Mouse (Mus musculus): ENCODE measurements around the gene Adcy4.

The Adcy4 gene

DNA sequence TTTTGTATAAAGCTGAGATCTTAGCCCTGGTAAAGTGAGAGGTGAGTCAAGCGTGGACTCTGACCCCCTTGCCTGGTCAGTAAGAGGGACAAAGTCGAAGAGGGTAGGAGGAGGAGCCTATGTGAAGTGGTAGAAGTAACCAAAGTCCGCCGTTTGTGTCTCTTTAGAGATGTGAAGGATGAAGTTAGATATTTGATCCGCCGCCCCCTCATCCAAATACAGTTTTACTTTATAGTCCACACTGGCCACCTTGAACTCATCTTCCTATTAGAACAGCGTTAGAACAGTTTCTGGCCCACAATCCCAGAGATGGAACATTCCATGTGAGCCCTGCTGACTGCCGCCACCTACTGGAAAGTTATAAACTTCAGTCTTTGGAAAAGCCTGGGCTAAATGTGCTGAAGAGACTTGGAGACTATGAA lies 25.5 kb downstream of the Adcy4 start, which contains the start of gene Cideb:
Cideb (minus strand) TSS at position 96 of the 422 bp plus-strand sequence.
- peak in 1 of 2 experiments; percentile 52 for DNase-seq (ENCODE audit: low spot score in 2 of 2)

DNA sequence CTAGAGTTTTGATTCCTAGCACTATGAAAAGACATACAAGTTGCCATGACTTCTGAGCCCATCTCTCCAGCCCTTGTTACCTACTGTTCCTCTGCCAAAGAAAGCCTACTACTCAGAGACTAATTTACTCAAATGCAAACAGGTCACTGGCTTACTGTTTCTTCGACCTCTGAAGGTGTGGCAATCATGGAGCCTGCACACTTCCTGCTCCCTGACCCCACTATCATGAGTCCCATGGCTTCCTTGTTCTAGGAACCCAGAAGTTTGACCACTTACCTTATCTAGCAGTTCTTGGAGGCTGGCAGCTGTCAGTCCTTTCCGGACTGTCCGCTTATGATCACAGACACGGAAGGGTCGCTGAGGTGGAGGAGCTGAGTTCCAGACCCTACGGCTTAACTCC lies 26.3 kb downstream of the Adcy4 start:
- DNase-seq (ENCODE audit: low spot score in 2 of 2): no peak

DNA sequence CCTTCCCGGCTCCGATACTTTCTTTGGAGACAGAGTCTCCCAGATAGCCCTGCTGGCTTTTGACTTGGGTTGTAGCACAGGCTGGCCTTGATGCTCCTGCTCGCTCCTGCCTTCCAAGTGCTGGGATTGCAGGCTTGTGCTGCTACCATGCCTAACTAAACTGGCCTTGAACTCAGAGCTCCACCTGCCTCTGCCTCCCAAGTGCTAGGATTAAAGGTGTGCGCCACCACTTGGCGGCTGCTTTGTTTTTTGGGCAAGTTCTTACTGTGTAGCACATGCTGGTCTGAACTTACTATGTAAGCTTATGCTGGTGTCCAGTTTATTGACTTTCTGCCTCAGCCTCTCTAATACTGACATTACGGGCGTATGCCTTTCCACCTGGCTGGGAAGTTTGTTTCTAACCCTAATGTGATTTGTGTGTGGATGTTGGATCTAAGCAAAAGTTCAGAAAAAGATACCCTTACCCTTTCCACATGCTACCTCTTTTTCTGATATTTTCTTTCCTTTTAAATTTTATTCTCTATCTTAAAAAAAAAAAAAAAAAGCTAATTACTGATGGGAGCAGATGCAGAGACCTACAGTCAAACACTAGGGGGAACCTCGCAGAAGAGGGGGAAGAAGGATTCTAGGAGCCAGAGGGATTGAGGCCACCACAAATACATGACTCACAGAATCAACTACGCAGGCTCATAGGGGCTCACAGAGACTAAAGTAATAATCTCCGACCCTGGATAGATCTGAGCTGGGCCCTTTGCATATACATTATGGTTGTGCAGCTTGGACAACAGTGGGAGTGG lies 36.6 kb downstream of the Adcy4 start:
- no peak for DNase-seq (ENCODE audit: low spot score in 2 of 2)

DNA sequence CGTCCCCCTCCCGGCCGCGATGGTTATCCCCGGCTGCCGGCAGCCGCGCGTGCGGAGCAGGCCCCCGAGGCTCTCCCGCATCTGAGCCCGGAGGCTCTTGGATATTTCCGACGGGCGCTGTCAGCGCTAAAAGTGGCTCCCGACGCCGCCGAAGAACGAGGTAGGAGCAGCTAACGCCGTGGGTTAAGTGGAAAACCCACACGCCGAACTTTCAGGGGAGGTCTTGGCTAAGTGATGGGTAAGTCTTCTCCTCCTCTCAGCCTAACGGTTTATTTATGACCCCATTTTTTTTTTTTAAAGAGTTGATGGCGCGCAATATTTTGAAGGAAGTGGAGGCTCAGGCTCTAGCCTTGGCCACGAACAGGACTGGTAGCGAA lies 38.0 kb downstream of the Adcy4 start:
- no peak for DNase-seq (ENCODE audit: low spot score in 2 of 2)

DNA sequence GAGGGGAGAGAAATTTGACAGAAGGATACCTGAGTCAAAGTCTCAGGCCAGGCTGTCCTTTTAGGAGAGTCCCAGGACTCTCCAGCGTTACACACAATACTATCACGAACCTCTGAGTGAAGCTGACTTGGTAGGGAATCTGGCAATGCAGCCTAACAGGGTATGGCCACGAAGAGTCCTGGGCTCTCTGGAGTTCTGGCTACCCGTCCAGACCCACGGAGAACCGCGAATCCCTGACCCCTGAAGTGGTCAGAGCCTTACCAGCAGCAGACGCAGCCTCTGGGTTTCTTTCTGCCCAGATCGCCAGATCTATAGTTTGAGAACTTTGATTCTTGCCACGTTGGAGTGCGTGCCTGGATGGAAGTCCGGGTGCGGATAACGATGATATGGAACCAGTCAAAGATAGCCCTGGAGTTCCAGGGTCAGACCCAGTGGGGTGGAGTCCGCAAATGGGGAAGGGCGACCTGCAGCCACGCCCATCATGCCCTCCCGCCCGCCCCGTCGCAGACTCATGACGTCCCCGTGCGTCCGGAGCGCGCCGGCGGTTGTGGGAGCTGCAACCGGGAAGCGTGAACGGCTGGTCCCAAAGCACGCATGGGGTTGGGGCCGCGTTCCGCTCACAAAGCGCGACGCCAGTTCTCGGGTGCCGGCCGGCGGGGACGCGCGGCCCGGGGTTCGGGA lies 38.6 kb downstream of the Adcy4 start, which contains the start of the genes Dhrs1 and Nop9:
Dhrs1 (minus strand) TSS at position 511 of the 681 bp plus-strand sequence.
Nop9 (plus strand) TSS at position 514 of the 681 bp plus-strand sequence.
- DNase-seq (ENCODE audit: low spot score in 2 of 2): peak; percentile 78 to 87

DNA sequence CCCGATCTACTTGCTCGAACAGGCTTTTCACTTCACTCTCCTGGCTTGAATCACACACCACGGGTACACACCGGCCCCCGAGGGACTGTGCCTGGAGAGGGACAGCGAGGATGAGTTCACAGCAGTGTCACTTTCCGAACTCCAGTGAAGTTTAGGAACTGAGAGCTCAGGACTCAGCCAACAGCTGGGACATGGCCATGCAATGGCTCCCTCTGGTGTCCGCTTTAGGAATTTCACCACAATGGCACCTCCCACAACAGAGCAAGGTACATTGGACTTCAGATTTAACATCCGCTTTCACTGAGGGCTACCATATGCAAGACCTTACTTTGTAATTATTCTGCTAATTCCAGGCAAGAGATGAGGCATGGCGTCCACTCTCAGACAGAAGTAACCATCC lies 40.2 kb downstream of the Adcy4 start:
- peak; percentile 87 to 91 for DNase-seq (ENCODE audit: low spot score in 2 of 2)

DNA sequence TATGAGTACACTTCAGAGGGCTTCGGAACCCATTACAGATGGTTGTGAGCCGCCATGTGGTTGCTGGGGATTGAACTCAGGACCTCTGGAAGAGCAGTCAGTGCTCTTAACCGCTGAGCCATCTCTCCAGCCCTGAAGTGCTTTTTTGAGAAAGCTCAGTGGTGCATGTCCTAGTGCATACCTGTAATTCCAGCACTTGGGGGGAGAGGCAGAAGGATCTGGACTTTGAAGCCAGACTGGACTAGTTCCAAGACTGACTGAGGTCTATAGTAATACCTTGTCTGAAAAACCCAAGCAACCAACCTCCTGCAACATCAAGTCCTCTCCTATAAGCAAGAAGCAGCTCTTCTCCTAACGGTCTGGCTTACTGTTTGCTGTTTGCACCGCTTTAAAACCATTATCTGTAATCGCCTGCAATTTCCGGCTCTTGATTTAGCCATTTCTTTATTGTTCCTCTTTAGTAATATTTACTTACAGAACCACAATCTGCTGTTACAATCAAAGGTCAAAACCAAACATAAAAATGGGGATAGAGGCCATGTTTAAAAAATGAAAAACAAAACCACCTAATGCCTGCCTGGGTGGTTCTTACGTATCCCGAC lies 46.7 kb downstream of the Adcy4 start:
- no peak for DNase-seq (ENCODE audit: low spot score in 2 of 2)

DNA sequence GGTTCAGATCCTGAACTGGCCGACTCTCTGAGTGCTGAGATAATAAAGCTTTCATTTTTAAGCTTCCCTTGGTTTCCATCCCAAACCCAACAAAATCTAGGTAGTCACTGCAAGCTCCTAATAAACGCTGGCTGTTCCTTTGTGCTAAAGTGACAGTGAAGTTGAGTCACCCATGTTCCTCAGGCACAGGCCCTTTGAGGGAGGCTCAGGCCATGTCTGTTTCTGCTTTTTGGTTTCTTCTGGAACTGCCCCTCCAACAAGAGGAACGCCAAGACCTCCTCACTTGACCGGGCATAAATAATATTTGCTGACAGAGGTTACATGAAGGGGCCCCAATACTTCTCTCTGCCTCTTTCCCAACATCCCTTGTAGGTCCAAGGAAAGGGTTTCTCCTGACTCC lies 48.1 kb downstream of the Adcy4 start:
- DNase-seq (ENCODE audit: low spot score in 2 of 2): no peak

DNA sequence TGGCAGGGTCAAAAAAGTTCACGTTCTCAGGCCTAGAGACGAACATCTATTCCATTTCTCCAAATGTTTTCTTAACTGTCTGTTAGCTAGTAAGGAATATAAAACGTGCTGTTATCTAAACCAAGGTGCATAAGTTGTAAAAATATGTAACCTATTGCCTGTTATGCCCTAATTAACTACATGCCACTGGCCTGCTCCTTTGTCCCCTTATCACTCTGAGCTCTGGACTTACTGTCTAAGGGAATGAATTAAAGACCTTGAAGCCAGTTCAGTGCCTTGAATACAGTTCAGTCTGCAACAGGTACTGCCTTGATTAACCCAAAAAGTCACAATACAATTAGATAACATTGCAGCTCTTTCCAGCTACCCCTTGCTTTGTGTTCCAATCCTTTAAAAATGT lies 48.6 kb downstream of the Adcy4 start:
- DNase-seq (ENCODE audit: low spot score in 2 of 2): no peak

DNA sequence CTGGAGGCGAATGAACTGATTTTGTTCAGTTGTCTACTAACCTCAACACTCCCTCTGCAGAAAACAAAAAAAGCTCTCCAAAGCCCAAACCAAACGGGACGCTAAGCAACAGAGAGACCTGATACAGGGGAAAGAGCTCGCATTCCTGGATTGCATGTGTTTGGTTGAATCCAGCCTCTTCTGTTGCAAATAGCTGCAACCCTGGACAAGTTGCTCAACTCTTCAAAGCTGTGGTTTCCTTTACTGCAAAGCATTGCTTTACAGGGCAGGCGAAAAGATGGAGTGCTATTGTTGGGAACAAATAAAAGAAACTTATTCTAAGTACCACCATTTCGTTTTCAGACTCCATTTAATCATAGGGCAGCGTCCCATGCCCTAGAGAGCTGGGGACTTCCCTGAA lies 49.0 kb downstream of the Adcy4 start:
- no peak for DNase-seq (ENCODE audit: low spot score in 2 of 2)

DNA sequence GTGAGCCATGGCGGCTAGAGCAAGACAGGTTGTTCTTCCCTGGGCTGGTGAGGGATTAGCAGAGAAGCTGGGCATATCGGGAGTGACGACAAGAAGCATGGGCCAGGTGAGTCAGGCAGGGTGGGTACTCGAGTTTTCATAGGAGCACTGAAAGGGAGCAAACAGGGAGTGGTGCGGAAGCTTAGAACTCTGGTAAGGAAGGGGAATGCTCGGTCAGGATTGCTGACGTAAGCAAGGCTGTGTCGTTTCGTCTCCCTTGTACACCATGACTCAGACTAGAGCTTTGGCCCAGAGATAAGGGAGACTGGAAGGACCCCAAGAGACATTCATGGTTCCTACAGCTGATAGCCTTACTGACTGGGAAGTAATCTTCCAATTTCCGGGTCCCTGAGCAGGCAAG lies 50.0 kb downstream of the Adcy4 start:
- no peak for DNase-seq (ENCODE audit: low spot score in 2 of 2)

DNA sequence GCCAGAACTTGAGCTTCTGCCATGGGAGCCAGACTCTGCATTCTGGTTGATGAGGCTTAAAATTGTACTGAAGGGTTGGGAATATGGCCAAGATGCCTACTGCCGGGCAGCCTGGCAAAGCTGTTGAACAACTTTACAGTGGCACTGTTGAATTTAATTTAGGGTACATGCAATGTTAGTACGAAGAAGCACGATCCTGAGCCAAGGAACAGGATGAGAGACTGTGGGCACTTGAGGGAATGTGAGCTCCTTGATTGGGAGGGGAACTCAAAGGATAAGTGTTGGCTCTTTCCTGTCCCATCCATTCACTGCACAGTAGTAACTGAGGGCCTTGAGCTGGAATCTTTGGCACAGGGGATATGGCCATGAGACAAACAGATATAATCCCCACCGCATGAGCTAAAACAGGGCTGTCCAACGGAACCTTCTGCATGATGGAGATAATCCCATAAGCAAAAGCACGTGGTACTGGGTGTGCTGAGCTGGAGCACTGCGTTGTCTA lies 53.3 kb downstream of the Adcy4 start:
- peak; percentile 27 to 29 for DNase-seq (ENCODE audit: low spot score in 2 of 2)

DNA sequence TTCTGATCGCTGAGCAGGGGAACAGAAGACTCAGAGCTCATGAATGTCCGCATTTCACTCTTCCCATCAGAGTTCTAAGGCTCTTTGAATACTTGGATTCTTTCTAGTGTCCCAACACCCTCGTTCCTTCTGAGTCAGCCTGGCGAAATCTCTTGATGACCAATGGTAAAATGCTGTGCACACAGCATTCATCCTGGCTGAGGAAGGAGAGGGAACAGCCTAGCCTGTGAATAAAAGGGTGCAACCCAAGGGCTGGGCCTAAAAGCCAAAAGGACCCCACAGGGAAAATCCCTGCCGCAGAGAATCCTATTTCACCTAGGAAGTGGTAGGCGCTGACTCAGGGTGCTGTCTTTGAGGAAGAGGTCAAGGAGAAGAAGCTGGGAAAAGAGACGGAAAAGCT lies 53.8 kb downstream of the Adcy4 start:
- DNase-seq (ENCODE audit: low spot score in 2 of 2): no peak

DNA sequence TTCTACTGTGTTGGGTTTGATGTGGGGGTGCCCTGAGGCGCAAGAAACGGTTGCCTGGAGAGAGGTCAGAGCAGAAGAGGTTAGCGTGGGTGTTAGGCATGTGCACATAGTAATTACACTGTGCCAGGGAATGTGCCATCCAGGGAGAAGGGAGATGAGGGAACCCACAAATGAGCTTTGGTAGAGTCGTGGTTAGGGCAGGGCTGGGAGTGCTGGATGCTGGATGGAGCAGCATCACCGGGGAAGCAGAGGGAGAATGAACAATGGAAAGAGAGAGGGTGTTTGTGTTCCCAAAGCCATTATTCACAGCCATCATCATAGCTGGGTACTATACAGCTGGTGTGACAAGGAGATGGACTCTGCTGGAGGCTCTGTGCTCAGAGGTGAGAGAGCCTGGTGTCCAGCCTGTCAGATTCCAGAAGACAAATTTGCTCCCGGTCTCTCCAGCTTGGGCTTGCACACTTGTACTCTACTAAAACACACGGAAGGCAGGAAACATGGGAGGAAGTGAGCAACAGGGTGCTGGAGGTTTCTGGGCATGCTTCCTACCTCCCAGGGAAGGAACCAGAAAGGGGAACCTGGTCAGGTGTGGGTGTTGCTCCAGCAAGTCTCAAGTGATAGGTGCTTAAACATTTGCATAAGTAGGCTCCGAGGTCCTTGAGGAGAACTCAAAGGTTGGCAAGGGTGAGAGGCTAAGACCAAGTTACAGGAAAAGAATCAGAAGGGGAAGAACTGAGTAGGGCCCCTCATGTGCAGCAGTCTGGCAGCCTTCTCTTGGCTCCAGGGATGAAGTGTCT lies 55.8 kb downstream of the Adcy4 start:
- no peak for DNase-seq (ENCODE audit: low spot score in 2 of 2)

DNA sequence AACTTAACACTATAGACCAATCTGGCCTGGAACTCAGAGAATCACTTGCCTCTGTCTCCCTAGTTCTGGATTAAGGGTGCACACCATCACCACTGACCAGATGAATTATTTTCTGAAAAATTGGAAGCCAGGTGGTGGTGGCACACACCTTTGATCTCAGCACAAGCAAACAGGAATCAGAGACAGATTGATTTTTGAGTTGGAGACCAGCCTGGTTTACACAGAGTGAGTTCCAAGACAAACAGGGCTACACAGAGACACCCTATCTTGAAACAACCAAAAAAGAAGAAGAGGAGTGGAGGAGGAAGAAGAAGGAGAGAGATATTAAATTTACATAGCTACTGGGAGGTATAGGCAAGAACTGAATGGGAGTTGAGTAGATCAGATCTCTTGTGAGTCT lies 57.6 kb downstream of the Adcy4 start:
- no peak for DNase-seq (ENCODE audit: low spot score in 2 of 2)

DNA sequence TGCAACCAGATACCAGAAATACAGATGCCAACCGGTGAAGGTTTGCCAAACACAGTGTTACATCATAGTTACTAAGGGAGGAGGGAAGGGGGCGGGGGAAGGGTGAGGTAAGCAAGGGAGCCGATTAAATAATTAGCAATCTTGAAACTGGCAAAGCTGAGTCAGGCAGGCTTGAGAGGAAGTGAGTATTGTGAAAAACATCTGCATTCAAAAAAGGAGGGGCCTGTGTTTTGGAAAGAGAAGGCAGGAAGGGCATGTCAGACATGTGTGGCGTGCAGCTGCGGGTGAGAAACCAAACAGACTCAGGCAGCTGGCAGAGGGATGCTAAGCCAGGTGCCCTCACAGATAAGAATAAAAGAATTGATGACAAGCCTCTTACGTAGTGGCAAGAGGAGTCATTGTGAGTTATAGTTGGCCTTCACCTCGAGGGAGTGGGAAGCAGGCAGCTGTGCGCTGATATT lies 59.5 kb downstream of the Adcy4 start:
- no peak for DNase-seq (ENCODE audit: low spot score in 2 of 2)

DNA sequence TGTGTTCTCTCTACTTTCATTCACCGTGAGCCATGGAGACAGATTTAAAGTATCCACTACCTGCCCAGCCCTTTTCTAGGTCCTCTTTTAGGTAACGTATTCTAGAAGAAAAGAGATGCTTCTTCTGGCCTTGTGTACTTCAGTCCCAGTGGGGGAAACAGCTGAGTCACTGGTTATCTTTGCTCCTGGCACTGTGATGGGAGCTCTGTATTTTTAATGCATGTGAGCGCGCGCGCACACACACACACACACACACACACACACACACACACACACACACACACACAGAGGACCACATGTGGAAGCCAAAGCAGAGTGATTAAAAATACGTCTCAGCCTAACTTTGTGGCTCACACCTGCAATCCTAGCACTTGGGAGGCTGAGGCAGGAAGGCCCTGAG lies 60.5 kb downstream of the Adcy4 start:
- DNase-seq (ENCODE audit: low spot score in 2 of 2): no peak

DNA sequence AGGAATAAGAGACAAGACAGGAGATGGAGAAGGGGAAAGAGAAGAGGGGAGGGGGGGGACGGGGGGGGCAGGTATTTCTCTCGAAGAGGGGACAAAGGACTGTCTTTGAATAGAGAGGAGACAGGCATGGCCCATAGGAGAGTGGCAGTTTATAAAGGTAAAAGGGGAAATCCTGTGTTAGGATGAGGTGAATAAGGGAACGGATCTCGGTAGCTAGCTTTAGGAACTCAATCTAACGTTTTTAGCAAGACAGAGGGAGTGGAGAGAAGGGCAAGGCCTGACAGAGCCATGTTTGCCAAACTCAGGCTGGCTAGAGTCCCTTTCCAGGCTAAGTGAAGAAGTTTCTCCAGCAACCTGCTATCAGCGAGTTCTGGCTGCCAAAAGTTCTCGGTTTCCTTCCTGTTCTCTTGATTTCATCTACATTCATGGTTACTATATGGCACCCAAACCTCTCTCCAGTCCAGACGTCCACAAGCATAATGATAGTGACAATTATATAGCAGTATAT lies 61.4 kb downstream of the Adcy4 start:
- no peak for DNase-seq (ENCODE audit: low spot score in 2 of 2)

DNA sequence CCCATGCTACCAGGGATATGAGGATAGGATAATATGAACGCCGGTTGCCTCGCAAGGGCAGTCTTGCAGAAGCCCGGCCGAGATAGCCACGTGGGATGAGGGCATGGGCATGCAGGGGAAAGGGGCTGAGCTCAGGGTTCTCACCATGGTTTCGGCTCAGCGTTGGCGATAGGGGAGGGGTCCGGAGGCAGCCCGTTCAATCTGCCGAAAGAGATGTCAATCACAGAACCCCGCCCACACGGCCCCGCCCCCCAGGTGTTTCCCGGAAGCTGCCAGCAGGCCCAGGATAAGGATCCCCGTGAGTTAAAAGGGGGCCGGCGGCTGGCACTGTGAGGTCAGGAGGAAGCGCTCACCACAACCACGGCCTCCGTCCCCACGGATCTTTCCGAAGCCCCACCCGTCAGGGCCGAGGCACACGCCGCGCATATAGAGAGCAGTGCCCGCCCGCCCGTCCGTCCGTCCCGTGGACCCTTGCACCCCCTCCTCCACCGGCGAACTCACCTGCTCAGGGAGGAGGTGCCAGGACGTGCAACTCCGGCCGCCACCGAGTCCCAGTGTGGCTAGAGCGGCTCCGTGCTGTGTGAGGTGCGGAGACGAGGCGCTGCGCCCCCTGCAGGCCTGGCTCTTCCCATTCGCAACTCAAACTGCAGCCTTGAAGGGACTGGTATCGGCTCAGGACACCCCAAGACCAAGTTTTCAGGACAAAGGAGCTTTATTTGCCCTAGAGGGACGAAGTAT lies 62.0 kb downstream of the Adcy4 start, which contains the start of gene Rabggta:
Rabggta (minus strand) TSS at position 564 of the 738 bp plus-strand sequence.
- peak; percentile 91 to 97 for DNase-seq (ENCODE audit: low spot score in 2 of 2)

DNA sequence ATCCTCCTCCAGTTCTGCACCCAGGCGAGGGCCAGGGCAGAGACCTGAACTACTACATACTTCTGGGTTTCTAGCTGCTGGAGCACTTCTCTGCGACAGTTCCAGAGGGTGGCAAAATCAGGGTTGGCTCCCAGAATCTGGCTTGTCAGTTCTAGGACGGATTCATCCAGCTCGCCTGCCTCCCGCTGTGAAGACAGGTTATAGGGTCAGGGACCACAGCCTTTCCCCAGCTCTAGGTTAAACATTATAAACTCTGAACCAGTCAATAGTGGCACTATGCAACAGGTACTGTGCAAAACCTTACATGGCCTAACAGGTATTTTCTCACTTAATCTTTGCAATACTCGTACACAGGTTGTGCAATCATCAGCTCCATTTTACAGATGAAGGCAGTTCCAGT lies 62.8 kb downstream of the Adcy4 start:
- no peak for DNase-seq (ENCODE audit: low spot score in 2 of 2)

DNA sequence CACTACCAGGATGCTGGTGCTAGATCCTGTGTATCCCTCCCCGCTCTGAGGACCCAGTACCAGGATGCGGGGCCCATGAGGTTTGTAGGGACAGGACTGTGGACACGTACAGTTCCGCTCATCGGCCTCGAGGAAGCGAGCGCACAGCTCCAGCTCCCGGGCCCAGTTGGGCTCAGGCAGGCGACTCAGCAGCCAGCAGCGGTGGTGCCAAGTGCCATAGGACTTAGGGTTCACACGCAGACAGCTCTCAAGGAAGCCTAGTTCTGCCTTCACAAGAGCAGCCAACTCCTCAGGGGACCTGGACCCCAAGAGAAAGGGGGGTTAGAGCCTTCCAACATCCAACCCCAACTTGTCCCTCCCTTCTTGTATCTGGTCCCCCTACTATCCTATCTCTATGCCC lies 63.2 kb downstream of the Adcy4 start:
- no peak for DNase-seq (ENCODE audit: low spot score in 2 of 2)
